Mouse (Mus musculus) neural tube, embryonic 11.5 days (tissue): Measurements from ENCODE around the gene Gm8765. TPM values are rescaled to one million over a fixed set of nuclear protein-coding genes. Genes with fewer than 3 reads are reported as not detected.
"Not testable (repeated sequence)": the region's sequence is repeated elsewhere in the genome, so short reads cannot be mapped to it uniquely, and the experiment has no call there.

ENCODE experiments used
- ATAC-seq: fragments of 200-750 bp; cut with Nextera tagmentation; 2 replicates; pipeline ENCODE4 v1.8.0; 2017; ENCODE audit warnings: moderate number of reproducible peaks, mild to moderate bottlenecking, moderate TSS enrichment, moderate library complexity; ENCODE audit not compliant: insufficient read depth, low FRiP score, low TSS enrichment
- DNase-seq: peaks from one replicate; pipeline ENCODE4 v3.0.0-alpha.2; 2015; ENCODE audit warnings: low spot score
- H3K27ac ChIP-seq: fragments of 300-500 bp; sonication (generic); 2 replicates; pipeline ENCODE4 v1.5.1; 2014; ENCODE audit warnings: low read depth, mild to moderate bottlenecking, low read length
- H3K27me3 ChIP-seq: fragments of 300-500 bp; sonication (generic); 2 replicates; pipeline ENCODE4 v1.6.1; 2014; ENCODE audit warnings: mild to moderate bottlenecking, low read length, mixed read lengths; ENCODE audit not compliant: control insufficient read depth, insufficient read depth
- H3K36me3 ChIP-seq: fragments of 300-500 bp; sonication (generic); 2 replicates; pipeline ENCODE4 v1.6.1; 2014; ENCODE audit warnings: mild to moderate bottlenecking, low read length, moderate library complexity, mixed read lengths; ENCODE audit not compliant: control insufficient read depth, insufficient read depth
- H3K4me1 ChIP-seq: fragments of 300-500 bp; sonication (generic); 2 replicates; pipeline ENCODE4 v1.6.1; 2014; ENCODE audit warnings: low read length, mixed read lengths; ENCODE audit not compliant: control insufficient read depth, insufficient read depth
- H3K4me2 ChIP-seq: fragments of 300-500 bp; sonication (generic); 2 replicates; pipeline ENCODE4 v1.6.1; 2014; ENCODE audit warnings: low read depth, mild to moderate bottlenecking, moderate library complexity
- H3K4me3 ChIP-seq: fragments of 300-500 bp; sonication (generic); 2 replicates; pipeline ENCODE4 v1.5.1; 2014; ENCODE audit warnings: low read depth, low read length
- H3K9ac ChIP-seq: fragments of 300-500 bp; sonication (generic); 2 replicates; pipeline ENCODE4 v1.6.1; 2014; ENCODE audit warnings: mild to moderate bottlenecking, low read length
- H3K9me3 ChIP-seq: fragments of 300-500 bp; sonication (generic); 2 replicates; pipeline ENCODE4 v1.6.1; 2016; ENCODE audit warnings: low read length; ENCODE audit not compliant: control insufficient read depth
- WGBS: fragments of 180-500 bp; shearing (Covaris S2); extraction: QIAGEN DNeasy Blood & Tissue Kit; methylation state at CpG from one replicate; pipeline ENCODE4 v1.1.7; 2014; 5-methylcytosine and 5-hydroxymethylcytosine counted together
- microRNA-seq: library from miRNA; unstranded; fragments of <30 nt; microRNA quantifications from one replicate; pipeline ENCODE4, GENCODE M21; 2016
- polyA plus RNA-seq: library from polyadenylated mRNA; unstranded; fragments of >200 nt; fragmentation: Nextera tagmentation; extraction: Ambion mirVana; gene quantifications from 2 replicates; pipeline ENCODE4 v1.2.1, GENCODE M21; 2014

Gm8765 gene
- not detected in 2 replicates for polyA plus RNA-seq

GRCm38 (mm10) chr13:50698012-50698411 lies at the start of gene Gm8765:
TSS of gene Gm8765 (plus strand) at chr13:50698312.
- not testable (repeated sequence) for DNase-seq, H3K9me3 ChIP-seq, H3K4me2 ChIP-seq, H3K27me3 ChIP-seq, H3K4me1 ChIP-seq, H3K4me3 ChIP-seq, H3K9ac ChIP-seq, H3K36me3 ChIP-seq, ATAC-seq, H3K27ac ChIP-seq
- WGBS, result 57% methylated on average over 1 of the region's 2 CpGs

GRCm38 (mm10) chr13:50648771-50649170 lies 49.3 kb upstream of the Gm8765 start:
- H3K9ac ChIP-seq, DNase-seq, ATAC-seq, H3K27me3 ChIP-seq, H3K4me2 ChIP-seq, H3K9me3 ChIP-seq, H3K27ac ChIP-seq, H3K4me1 ChIP-seq, H3K36me3 ChIP-seq, H3K4me3 ChIP-seq: not testable (repeated sequence)
- 76% methylated on average over 2 of the region's 2 CpGs for WGBS

- not testable (repeated sequence) for ATAC-seq, H3K4me1 ChIP-seq
Measured at GRCm38 (mm10) chr13:50750282-50750681, 52.2 kb downstream of the Gm8765 start.

GRCm38 (mm10) chr13:50751732-50752131 lies 53.6 kb downstream of the Gm8765 start:
- H3K36me3 ChIP-seq, result no peaks in the 10 kb centered on the region
- H3K9me3 ChIP-seq, result no peaks in the 10 kb centered on the region
- H3K4me3 ChIP-seq, result no peak overlapping the region
- H3K4me1 ChIP-seq, result no peaks in the 10 kb centered on the region
- no peak overlapping the region for H3K27ac ChIP-seq
- no peak for ATAC-seq
- no peak overlapping the region for H3K9ac ChIP-seq
- no peaks in the 10 kb centered on the region for H3K27me3 ChIP-seq
- no peak overlapping the region for H3K4me2 ChIP-seq
- DNase-seq, result no peak
- 88% methylated on average over 2 of the region's 2 CpGs for WGBS

More at GRCm38 (mm10) chr13:50750282-50750681, 52.2 kb downstream of the Gm8765 start:
- H3K4me3 ChIP-seq, H3K27me3 ChIP-seq, H3K9ac ChIP-seq, DNase-seq, H3K4me2 ChIP-seq, H3K9me3 ChIP-seq, H3K36me3 ChIP-seq, H3K27ac ChIP-seq: not testable (repeated sequence)

GRCm38 (mm10) chr13:50752961-50753360 lies 54.8 kb downstream of the Gm8765 start:
- H3K27me3 ChIP-seq, H3K9ac ChIP-seq, H3K27ac ChIP-seq, H3K36me3 ChIP-seq, H3K4me3 ChIP-seq, H3K4me2 ChIP-seq, H3K4me1 ChIP-seq, H3K9me3 ChIP-seq: not testable (repeated sequence)
- ATAC-seq, result peak; percentile 35; the same call in 1 of the 2 replicates
- DNase-seq, result peak; percentile 14

Small RNAs within 50 kb of the gene (microRNA-seq; reads per million reads assigned to microRNA genes)
- not detected for gene Gm23952

Other genes with a start within 250 kb of the Gm8765 start
- not detected in 2 replicates for gene Nutm2, start 231.0 kb upstream of the Gm8765 start, polyA plus RNA-seq
- gene Gm904, start 55.1 kb upstream of the Gm8765 start, polyA plus RNA-seq, result not detected in 2 replicates